Mouse (Mus musculus): ENCODE results near the gene Foxp1.

DNA sequence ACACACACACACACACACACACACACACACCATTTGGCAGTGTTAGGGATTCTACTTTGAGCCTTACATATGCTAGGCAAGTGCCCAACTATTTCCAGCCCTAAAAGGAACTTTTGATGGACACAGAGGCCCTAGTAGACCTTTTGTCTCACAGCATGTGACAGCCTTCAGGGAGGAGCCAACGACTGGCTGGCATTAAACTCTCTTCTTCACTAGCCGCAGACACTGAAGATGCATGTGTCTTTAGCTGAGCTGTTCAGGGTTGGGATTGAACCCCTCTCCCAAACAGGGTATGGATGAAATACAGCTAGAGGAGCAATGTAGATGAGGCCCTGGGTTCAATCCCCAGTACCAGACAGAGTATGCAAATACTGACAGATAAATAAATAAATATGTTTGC lies 428.7 kb downstream of the Foxp1 start:
- TF ChIP-seq CTCF (IDR thresholded peaks at IDR 0.05; ENCODE audit: borderline replicate concordance, control insufficient read depth, extremely low read depth, insufficient read depth, low read length, poor library complexity) (no peak), POLR2A (IDR thresholded peaks at IDR 0.05; ENCODE audit: control insufficient read depth, extremely low read depth, insufficient read depth, low read length, poor library complexity) (no peak)
